Mouse (Mus musculus): ENCODE measurements around the gene Mapkapk3. TPM values are rescaled to one million over a fixed set of nuclear protein-coding genes. Genes with fewer than 3 reads are reported as not detected.

The Mapkapk3 gene
- polyA plus RNA-seq, 1 experiment from 2014 or later, result 14.0 TPM

DNA sequence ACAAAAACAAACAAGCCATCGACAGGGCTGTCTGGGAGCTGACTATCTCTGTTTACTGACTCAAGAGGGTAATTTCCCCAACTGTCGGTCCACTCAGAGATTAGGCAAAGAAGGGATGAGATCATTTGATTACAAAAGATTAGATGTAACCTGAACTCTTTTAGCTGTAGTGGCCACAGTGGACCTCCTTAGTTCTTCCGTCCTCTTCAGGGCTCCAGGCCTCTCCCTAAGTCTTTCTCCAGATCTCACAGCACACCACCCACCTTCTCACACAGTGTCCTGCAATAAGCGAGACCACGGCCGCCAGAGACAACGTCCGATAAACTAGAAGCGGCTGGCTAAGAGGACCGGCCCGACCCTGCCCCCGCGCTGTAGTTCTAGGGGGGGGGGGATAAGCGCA is 6.4 kb upstream of the Mapkapk3 start:
- Histone ChIP-seq H3K27me3 (ENCODE audit: insufficient read depth, low read length) (no peaks in the 10 kb centered on the region), H3K36me3 (ENCODE audit: insufficient read depth, low read length) (peaks cover 12% of the 10 kb centered on the region; the same call in 1 of the 2 replicates), H3K9me3 (replicated peaks; ENCODE audit: low read length) (no peaks in the 10 kb centered on the region), H3K4me2 (ENCODE audit: low read length) (peak overlapping the region; percentile 86), H3K27ac (peak overlapping the region; percentile 92), H3K9ac (ENCODE audit: low read depth, low read length) (peak overlapping the region; percentile 52), H3K4me3 (replicated peaks; ENCODE audit: low read depth, low read length) (peak overlapping the region; percentile 73), H3K4me1 (replicated peaks; ENCODE audit: insufficient read depth, low read length) (peaks cover 8% of the 10 kb centered on the region)
- 0 out of 2 replicates have a peak, but pooled peaks have one; percentile 13 for TF ChIP-seq CTCF (IDR thresholded peaks at IDR 0.05; ENCODE audit: low read depth)
- DNase-seq (ENCODE audit: low spot score) (peak; percentile 69), ATAC-seq (replicated peaks; ENCODE audit: low FRiP score, low read depth) (peak; percentile 38; the same call in 1 of the 2 replicates)
- 1% methylated on average over 14 of the region's 14 CpGs for WGBS

DNA sequence AAGGTAGTCTGAATTCAATTTTAAA is 6.2 kb upstream of the Mapkapk3 start, which contains the start of gene Cish:
Gene Cish (plus strand): TSS at position 11 of the 25 bp plus-strand sequence.
- Histone ChIP-seq H3K4me1 (replicated peaks; ENCODE audit: insufficient read depth, low read length) (peaks cover 8% of the 10 kb centered on the region), H3K27ac (peak within 1 kb of the TSS; percentile 92), H3K36me3 (ENCODE audit: insufficient read depth, low read length) (0 out of 2 replicates have a peak, but pooled peaks cover 10% of the 10 kb centered on the region), H3K9ac (ENCODE audit: low read depth, low read length) (peak within 1 kb of the TSS; percentile 86), H3K9me3 (replicated peaks; ENCODE audit: low read length) (no peaks in the 10 kb centered on the region), H3K4me2 (ENCODE audit: low read length) (peak within 1 kb of the TSS; percentile 86), H3K4me3 (replicated peaks; ENCODE audit: low read depth, low read length) (peak within 1 kb of the TSS; percentile 73), H3K27me3 (ENCODE audit: insufficient read depth, low read length) (no peaks in the 10 kb centered on the region)
- ATAC-seq (replicated peaks; ENCODE audit: low FRiP score, low read depth) (no peak), DNase-seq (ENCODE audit: low spot score) (no peak)
- no peak for TF ChIP-seq CTCF (IDR thresholded peaks at IDR 0.05; ENCODE audit: low read depth)

DNA sequence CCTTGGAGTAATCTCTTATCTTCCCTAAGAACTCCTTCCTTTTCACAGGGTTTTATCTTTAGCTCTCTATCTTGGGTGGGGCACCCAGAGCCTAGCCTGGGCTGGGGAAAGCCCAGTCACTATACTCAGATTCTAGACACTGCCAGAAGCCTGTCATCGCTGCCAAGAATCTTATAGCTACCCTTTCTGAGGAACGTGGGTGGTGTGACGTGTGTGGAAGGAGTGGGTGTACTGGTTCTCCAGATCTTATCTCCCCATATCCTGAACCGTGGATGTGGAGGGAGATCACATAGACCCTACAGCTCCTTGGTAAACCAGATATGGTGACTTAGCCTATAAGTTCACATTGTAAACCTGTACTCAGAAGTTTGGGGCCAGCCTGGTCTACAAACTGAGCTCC is 5.9 kb upstream of the Mapkapk3 start:
- Histone ChIP-seq H3K27me3 (ENCODE audit: insufficient read depth, low read length) (no peaks in the 10 kb centered on the region), H3K9me3 (replicated peaks; ENCODE audit: low read length) (no peaks in the 10 kb centered on the region), H3K4me2 (ENCODE audit: low read length) (peak overlapping the region; percentile 86), H3K4me3 (replicated peaks; ENCODE audit: low read depth, low read length) (no peak overlapping the region; the same call in 1 of the 2 replicates), H3K9ac (ENCODE audit: low read depth, low read length) (peak overlapping the region; percentile 52; the same call in 1 of the 2 replicates), H3K4me1 (replicated peaks; ENCODE audit: insufficient read depth, low read length) (peaks cover 8% of the 10 kb centered on the region), H3K36me3 (ENCODE audit: insufficient read depth, low read length) (0 out of 2 replicates have a peak, but pooled peaks cover 8% of the 10 kb centered on the region), H3K27ac (peak overlapping the region; percentile 92)
- DNase-seq (ENCODE audit: low spot score) (no peak), ATAC-seq (replicated peaks; ENCODE audit: low FRiP score, low read depth) (no peak)
- 55% methylated on average over 4 of the region's 4 CpGs for WGBS
- TF ChIP-seq CTCF (IDR thresholded peaks at IDR 0.05; ENCODE audit: low read depth), result no peak

DNA sequence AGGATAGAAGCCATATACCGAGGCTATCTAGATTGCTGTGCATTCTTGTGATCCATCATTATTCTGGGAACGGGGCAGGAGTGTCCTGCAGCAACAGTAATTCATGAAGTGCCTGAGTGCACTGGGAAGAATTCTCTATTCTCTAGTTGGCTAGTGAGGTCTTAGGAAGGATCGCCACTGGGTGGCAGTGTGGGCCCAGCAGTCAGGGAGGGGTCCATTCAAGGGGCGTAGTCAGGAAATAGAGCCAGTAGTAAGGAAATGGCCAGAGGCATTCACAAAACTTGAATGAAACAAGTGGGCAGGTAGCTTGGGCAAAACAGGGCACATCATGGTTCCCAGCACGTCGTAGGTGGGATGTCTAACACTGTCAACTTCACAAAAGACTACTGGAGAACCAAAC is 4.6 kb upstream of the Mapkapk3 start:
- no peak overlapping the region for H3K9ac ChIP-seq (ENCODE audit: low read depth, low read length)
- 2% methylated on average over 6 of the region's 6 CpGs for WGBS
- H3K27me3 ChIP-seq (ENCODE audit: insufficient read depth, low read length), result no peaks in the 10 kb centered on the region
- H3K4me1 ChIP-seq (replicated peaks; ENCODE audit: insufficient read depth, low read length), result peaks cover 12% of the 10 kb centered on the region
- H3K27ac ChIP-seq, result no peak overlapping the region
- H3K4me3 ChIP-seq (replicated peaks; ENCODE audit: low read depth, low read length), result no peak overlapping the region
- DNase-seq (ENCODE audit: low spot score), result peak; percentile 93
- H3K36me3 ChIP-seq (ENCODE audit: insufficient read depth, low read length), result no peaks in the 10 kb centered on the region
- ATAC-seq (replicated peaks; ENCODE audit: low FRiP score, low read depth), result no peak
- no peaks in the 10 kb centered on the region for H3K9me3 ChIP-seq (replicated peaks; ENCODE audit: low read length)
- TF ChIP-seq CTCF (IDR thresholded peaks at IDR 0.05; ENCODE audit: low read depth), result peak; percentile 94
- no peak overlapping the region for H3K4me2 ChIP-seq (ENCODE audit: low read length)

DNA sequence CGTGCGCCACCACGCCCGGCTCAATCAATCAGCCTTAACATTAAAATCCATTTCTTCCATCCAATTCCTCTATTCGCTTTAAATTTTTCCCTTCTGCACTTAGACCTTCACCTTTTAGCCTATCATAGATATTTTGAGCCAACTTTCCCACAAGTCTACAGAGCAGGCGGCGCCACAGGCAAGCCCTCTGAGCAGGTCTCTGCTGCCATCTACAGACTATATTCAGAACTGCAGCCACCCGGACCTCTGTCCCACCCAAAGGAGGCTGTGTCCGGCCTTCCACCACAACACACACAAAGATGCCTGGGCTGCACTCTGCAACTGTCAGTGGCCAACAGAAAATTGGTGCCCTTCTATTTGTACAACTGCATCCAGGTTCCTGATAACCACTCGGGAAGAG is 1.2 kb upstream of the Mapkapk3 start:
- 0 out of 2 replicates have a peak, but pooled peaks cover 7% of the 10 kb centered on the region for H3K4me1 ChIP-seq (replicated peaks; ENCODE audit: insufficient read depth, low read length)
- peak; percentile 89 for DNase-seq (ENCODE audit: low spot score)
- ATAC-seq (replicated peaks; ENCODE audit: low FRiP score, low read depth), result no peak
- H3K27ac ChIP-seq, result no peak overlapping the region
- H3K9ac ChIP-seq (ENCODE audit: low read depth, low read length), result no peak overlapping the region
- H3K36me3 ChIP-seq (ENCODE audit: insufficient read depth, low read length), result no peaks in the 10 kb centered on the region
- peak; percentile 97 for TF ChIP-seq CTCF (IDR thresholded peaks at IDR 0.05; ENCODE audit: low read depth)
- no peak overlapping the region for H3K4me2 ChIP-seq (ENCODE audit: low read length)
- H3K9me3 ChIP-seq (replicated peaks; ENCODE audit: low read length), result no peaks in the 10 kb centered on the region
- no peaks in the 10 kb centered on the region for H3K27me3 ChIP-seq (ENCODE audit: insufficient read depth, low read length)
- H3K4me3 ChIP-seq (replicated peaks; ENCODE audit: low read depth, low read length), result no peak overlapping the region
- WGBS, result 33% methylated on average over 10 of the region's 10 CpGs

DNA sequence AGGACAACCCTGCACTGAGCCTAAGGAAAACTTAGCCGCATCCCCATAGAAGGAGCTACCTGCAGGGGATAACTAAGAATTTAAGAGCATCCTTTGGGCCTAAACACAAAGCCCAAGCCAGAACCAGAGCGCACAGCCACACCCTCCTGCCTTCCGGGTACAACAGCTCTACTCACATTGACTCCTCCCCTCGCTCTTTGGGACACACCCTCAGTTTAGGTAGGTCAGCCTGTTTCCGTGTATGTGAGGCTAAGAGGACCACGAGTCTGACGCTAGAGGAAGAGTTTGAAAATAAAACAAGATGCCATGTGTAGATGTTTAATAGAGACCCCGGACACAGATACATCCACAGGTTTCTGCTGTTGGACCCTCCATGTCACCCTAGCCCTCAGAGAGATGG is 966 bp downstream of the Mapkapk3 start:
- Histone ChIP-seq H3K9me3 (replicated peaks; ENCODE audit: low read length) (no peaks in the 10 kb centered on the region), H3K4me1 (replicated peaks; ENCODE audit: insufficient read depth, low read length) (0 out of 2 replicates have a peak, but pooled peaks cover 7% of the 10 kb centered on the region), H3K27ac (0 out of 2 replicates have a peak overlapping the region, but pooled peaks have one; percentile 65), H3K27me3 (ENCODE audit: insufficient read depth, low read length) (no peaks in the 10 kb centered on the region), H3K4me3 (replicated peaks; ENCODE audit: low read depth, low read length) (peak overlapping the region; percentile 43), H3K36me3 (ENCODE audit: insufficient read depth, low read length) (no peaks in the 10 kb centered on the region), H3K9ac (ENCODE audit: low read depth, low read length) (peak overlapping the region; percentile 53), H3K4me2 (ENCODE audit: low read length) (peak overlapping the region; percentile 84)
- no peak for TF ChIP-seq CTCF (IDR thresholded peaks at IDR 0.05; ENCODE audit: low read depth)
- peak; percentile 45 for DNase-seq (ENCODE audit: low spot score)
- 38% methylated on average over 8 of the region's 8 CpGs for WGBS
- 0 out of 2 replicates have a peak, but pooled peaks have one; percentile 15 for ATAC-seq (replicated peaks; ENCODE audit: low FRiP score, low read depth)

DNA sequence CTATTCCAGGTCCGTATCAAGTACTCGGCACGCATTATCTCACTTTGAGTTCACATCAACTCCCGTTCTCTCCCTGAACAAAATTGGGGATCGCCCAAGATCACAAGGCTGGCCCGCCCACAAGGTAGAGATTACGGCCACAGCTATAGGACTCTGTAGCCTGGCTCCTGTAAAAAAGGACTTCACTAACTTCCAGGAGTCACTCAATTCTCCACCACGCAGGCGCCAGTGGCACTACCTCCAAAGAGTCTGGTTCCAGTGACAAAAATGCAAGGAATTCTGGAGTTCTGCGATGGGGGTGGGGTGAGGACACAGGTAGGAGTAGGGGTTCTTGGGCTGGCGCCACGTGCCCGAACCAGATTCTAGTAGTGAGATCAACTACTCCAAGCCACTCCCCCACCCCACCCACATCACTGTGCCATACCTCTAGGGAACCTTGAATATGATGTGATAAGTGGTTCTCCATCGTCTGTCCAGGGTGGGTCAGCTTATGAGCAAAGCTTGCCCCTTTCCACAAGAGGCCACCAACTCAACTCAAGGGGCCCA is 1.5 kb downstream of the Mapkapk3 start:
- no peaks in the 10 kb centered on the region for H3K27me3 ChIP-seq (ENCODE audit: insufficient read depth, low read length)
- no peak overlapping the region for H3K4me3 ChIP-seq (replicated peaks; ENCODE audit: low read depth, low read length)
- no peak overlapping the region for H3K9ac ChIP-seq (ENCODE audit: low read depth, low read length)
- H3K36me3 ChIP-seq (ENCODE audit: insufficient read depth, low read length), result no peaks in the 10 kb centered on the region
- WGBS, result 89% methylated on average over 14 of the region's 14 CpGs
- DNase-seq (ENCODE audit: low spot score), result no peak
- peak overlapping the region; percentile 84 for H3K4me2 ChIP-seq (ENCODE audit: low read length)
- no peaks in the 10 kb centered on the region for H3K9me3 ChIP-seq (replicated peaks; ENCODE audit: low read length)
- no peak for ATAC-seq (replicated peaks; ENCODE audit: low FRiP score, low read depth)
- TF ChIP-seq CTCF (IDR thresholded peaks at IDR 0.05; ENCODE audit: low read depth), result no peak
- H3K4me1 ChIP-seq (replicated peaks; ENCODE audit: insufficient read depth, low read length), result 0 out of 2 replicates have a peak, but pooled peaks cover 7% of the 10 kb centered on the region
- H3K27ac ChIP-seq, result no peak overlapping the region
